Comparison of ENCODE assay signal across 8 mouse cellular contexts in genomic region chr4:44300781-44301750, GRCm38 (mm10). TPM values are rescaled to one million over a fixed set of nuclear protein-coding genes. Genes with fewer than 3 reads are reported as not detected.
DNase-seq lines count a peak whose midpoint lies in the region; ATAC-seq and TF ChIP-seq lines count a peak whose summit lies in the region.

Melk (plus strand) TSS chr4:44300876.

- H3K4me2 ChIP-seq in forebrain, embryonic 15.5 days (replicated peaks) = peak within 1 kb of the TSS; percentile 65

- peak within 1 kb of the TSS; percentile 62 for H3K4me3 ChIP-seq in forebrain, embryonic 15.5 days
- H3K4me3 ChIP-seq in macrophage (ENCODE audit: inconsistent target) = peak within 1 kb of the TSS; percentile 83

- H3K9ac ChIP-seq in forebrain, embryonic 15.5 days (replicated peaks) = peak within 1 kb of the TSS; percentile 57

- no peaks in the 10 kb centered on the region for H3K9me3 ChIP-seq in forebrain, embryonic 15.5 days

- H3K79me2 ChIP-seq in macrophage (ENCODE audit: inconsistent target) = peaks cover 26% of the 10 kb centered on the region

- no peak for TF ChIP-seq CTCF in Patski (IDR thresholded peaks at IDR 0.05)

- in situ Hi-C loops in Patski (cut with MboI; ENCODE audit: low pct_unique_long_range_greater_than_20kb) = no loop called here

- H3K27me3 ChIP-seq in Patski = no peaks in the 10 kb centered on the region
- H3K27me3 ChIP-seq in forebrain, embryonic 15.5 days = no peaks in the 10 kb centered on the region

- POLR2A ChIA-PET in Patski (lab: Charles Lee) = no interaction called here

- ATAC-seq in Patski = peak; percentile 82
- ATAC-seq in forebrain, embryonic 15.5 days (replicated peaks) = peak; percentile 83

- intact Hi-C loops in heart, postnatal 25 days (cut with DNase I) = no loop called here

- H3K36me3 ChIP-seq in forebrain, embryonic 15.5 days = no peaks in the 10 kb centered on the region
- H3K36me3 ChIP-seq in macrophage (ENCODE audit: inconsistent target) = no peaks in the 10 kb centered on the region

- DNase-seq in Patski (ENCODE audit: low read depth, low spot score) = no peak
- peak; percentile 19 for DNase-seq in cerebellum, adult 11-12 months
- DNase-seq in heart, postnatal 25 days (ENCODE audit: low spot score) = peak; percentile 48
- peak; percentile 26 for DNase-seq in layer of hippocampus, adult 9-11 months
- DNase-seq in retina, postnatal 7 days (ENCODE audit: low read depth, low spot score) = peak; percentile 70
- peak; percentile 58 to 71 for DNase-seq in urinary bladder, postnatal 36 days (ENCODE audit: low spot score in 2 of 2)

- H3K4me1 ChIP-seq in forebrain, embryonic 15.5 days = peaks cover 12% of the 10 kb centered on the region

- H3K27ac ChIP-seq in forebrain, embryonic 15.5 days (replicated peaks) = no peak within 1 kb of the TSS
- peak within 1 kb of the TSS; percentile 46 for H3K27ac ChIP-seq in macrophage

- under 1% methylated on average over 41 of the region's 41 CpGs for WGBS in forebrain, embryonic 15.5 days
- 4% methylated on average over 40 of the region's 41 CpGs for WGBS in macrophage (ENCODE audit: missing documents)

- CTCF ChIA-PET in Patski (lab: Charles Lee) = no interaction called here

RNA-seq across cellular contexts. Expression of gene Melk, which starts in this region (rescaled TPM):
- 13.7 TPM for polyA plus RNA-seq in Patski (2021)
- 22.5 and 24.6 TPM in 2 replicates for polyA plus RNA-seq in forebrain, embryonic 15.5 days (2015; fragmentation: Nextera tagmentation; extraction: Ambion mirVana)
- under 1 TPM; 0.49 to 0.70 TPM for total RNA-seq in heart, postnatal 25 days (2021)
- 10 to 100 TPM in 1 of 26 experiments, 1 to 10 TPM in 24, under 1 TPM in 1; 0.79 to 15.1 (median 2.9) TPM for total RNA-seq in macrophage (2018; cell fraction: chromatin; rRNA removed)
- 1 to 10 TPM in 25 of 26 experiments, under 1 TPM in 1; 0.76 to 3.0 (median 1.7) TPM for total RNA-seq in macrophage (2018; cell fraction: cytosol; rRNA removed)
- 1 to 10 TPM in 23 of 26 experiments, under 1 TPM in 3; 0.64 to 8.8 (median 1.7) TPM for total RNA-seq in macrophage (2018; cell fraction: nucleus; rRNA removed)
- 0.36 to 4.6 TPM (median 3.6 TPM) in 3 replicates for polyA plus RNA-seq in macrophage (2018)

Comparison
In these comparisons a context has a peak if more than half of its experiments do, and no peak if none do; other contexts are left out.
1. Peak in DNase-seq in heart, postnatal 25 days; RNA of the gene not detected or under 1 TPM.